Mouse (Mus musculus): Measurements from ENCODE around the gene Gm44965.
"Not testable (repeated sequence)": the region's sequence is repeated elsewhere in the genome, so short reads cannot be mapped to it uniquely, and the experiment has no call there.

Gene Gm44965

GRCm38 (mm10) chr6:48579215-48579648 lies 14.5 kb upstream of the Gm44965 start:
- no peak for DNase-seq (ENCODE audit: low spot score)

GRCm38 (mm10) chr6:48581257-48581656 lies 12.5 kb upstream of the Gm44965 start:
- no peak for DNase-seq (ENCODE audit: low spot score)

- peak; percentile 68 for DNase-seq (ENCODE audit: low spot score)
Observed at GRCm38 (mm10) chr6:48582037-48582436, 11.7 kb upstream of the Gm44965 start.

- no peak for DNase-seq (ENCODE audit: low spot score)
Observed at GRCm38 (mm10) chr6:48589194-48589750, 4.5 kb upstream of the Gm44965 start, which contains the start of gene Gm45021. Gene Gm45021, plus strand, starts transcription at chr6:48589610.

GRCm38 (mm10) chr6:48591221-48591845 lies 2.4 kb upstream of the Gm44965 start:
- DNase-seq (ENCODE audit: low spot score), result no peak

- DNase-seq (ENCODE audit: low spot score), result no peak
Observed at GRCm38 (mm10) chr6:48591871-48592270, 1.9 kb upstream of the Gm44965 start.

GRCm38 (mm10) chr6:48594043-48594738 lies 450 bp downstream of the Gm44965 start:
- peak; percentile 61 for DNase-seq (ENCODE audit: low spot score)

- DNase-seq (ENCODE audit: low spot score), result no peak
Observed at GRCm38 (mm10) chr6:48595278-48595677, 1.5 kb downstream of the Gm44965 start.

- no peak for DNase-seq (ENCODE audit: low spot score)
Observed at GRCm38 (mm10) chr6:48596545-48597232, 2.9 kb downstream of the Gm44965 start.

- DNase-seq (ENCODE audit: low spot score), result no peak
Observed at GRCm38 (mm10) chr6:48597233-48597625, 3.5 kb downstream of the Gm44965 start.

GRCm38 (mm10) chr6:48600594-48600993 lies 6.9 kb downstream of the Gm44965 start:
- DNase-seq (ENCODE audit: low spot score), result no peak

- peak; percentile 97 for DNase-seq (ENCODE audit: low spot score)
Observed at GRCm38 (mm10) chr6:48601271-48602079, 7.7 kb downstream of the Gm44965 start, which contains the start of gene Zfp775. Gene Zfp775, plus strand, starts transcription at chr6:48602063.

- DNase-seq (ENCODE audit: low spot score), result no peak
Observed at GRCm38 (mm10) chr6:48602080-48602741, 8.5 kb downstream of the Gm44965 start.

GRCm38 (mm10) chr6:48608124-48608523 lies 14.4 kb downstream of the Gm44965 start:
- no peak for DNase-seq (ENCODE audit: low spot score)

GRCm38 (mm10) chr6:48609512-48609911 lies 15.8 kb downstream of the Gm44965 start:
- DNase-seq (ENCODE audit: low spot score), result no peak

- DNase-seq (ENCODE audit: low spot score), result no peak
Observed at GRCm38 (mm10) chr6:48610657-48611056, 16.9 kb downstream of the Gm44965 start.

- DNase-seq (ENCODE audit: low spot score), result no peak
Observed at GRCm38 (mm10) chr6:48613464-48613863, 19.7 kb downstream of the Gm44965 start.

- no peak for DNase-seq (ENCODE audit: low spot score)
Observed at GRCm38 (mm10) chr6:48614756-48615155, 21.0 kb downstream of the Gm44965 start.

- DNase-seq (ENCODE audit: low spot score), result no peak
Observed at GRCm38 (mm10) chr6:48620031-48620430, 26.3 kb downstream of the Gm44965 start.

GRCm38 (mm10) chr6:48622186-48622843 lies 28.6 kb downstream of the Gm44965 start:
- DNase-seq (ENCODE audit: low spot score), result not testable (repeated sequence)

- no peak for DNase-seq (ENCODE audit: low spot score)
Observed at GRCm38 (mm10) chr6:48623460-48623859, 29.7 kb downstream of the Gm44965 start.
